Mouse (Mus musculus) brain, embryonic 14.5 days (tissue): Measurements from ENCODE around the gene Epb41l3. TPM values are rescaled to one million over a fixed set of nuclear protein-coding genes. Genes with fewer than 3 reads are reported as not detected.

Experiments used
- DNase-seq: peaks from one replicate; pipeline ENCODE4 v3.0.0-alpha.2; 2011; ENCODE audit warnings: low read depth
- CTCF ChIP-seq: fragments of 200-500 bp; IDR thresholded peaks from 2 replicates; pipeline ENCODE4 v1.5.1; 2012; ENCODE audit warnings: inconsistent platforms, mild to moderate bottlenecking, moderate library complexity, borderline replicate concordance; ENCODE audit not compliant: insufficient read depth, insufficient read length; ENCODE audit errors: extremely low read depth
- POLR2A ChIP-seq: fragments of 200-500 bp; IDR thresholded peaks from 2 replicates; pipeline ENCODE4 v1.6.1; 2012; ENCODE audit warnings: mild to moderate bottlenecking, inconsistent platforms, borderline replicate concordance; ENCODE audit not compliant: poor library complexity, insufficient read depth, insufficient read length, severe bottlenecking; ENCODE audit errors: extremely low read depth
- polyA plus RNA-seq: library from polyadenylated mRNA; depleted of rRNA; stranded (reverse); fragments of >200 nt; gene quantifications from 2 replicates; pipeline ENCODE4 v1.2.3, GENCODE M21; 2012

Gene Epb41l3
- polyA plus RNA-seq, 1 experiment, result 51.7 TPM

DNA sequence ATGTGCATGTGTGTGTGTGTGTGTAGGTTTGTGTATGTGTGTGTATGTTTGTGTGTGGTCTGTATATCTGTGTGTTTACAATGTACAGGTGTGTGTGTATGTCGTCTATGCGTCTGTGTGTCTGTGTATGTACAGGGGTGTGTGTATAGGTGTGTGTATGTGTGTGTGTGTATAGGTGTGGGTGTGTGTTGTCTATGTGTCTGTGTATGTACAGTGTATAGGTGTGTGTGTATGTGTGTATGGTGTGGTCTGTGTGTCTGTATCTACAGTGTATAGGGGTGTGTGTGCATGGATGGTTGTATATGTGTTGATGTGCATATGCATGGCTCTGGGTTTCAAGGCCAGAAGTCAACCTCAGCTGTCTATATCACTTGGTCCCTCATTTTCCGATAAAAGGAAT lies 161.7 kb downstream of the Epb41l3 start:
- no peak for DNase-seq
- no peak for TF ChIP-seq POLR2A

DNA sequence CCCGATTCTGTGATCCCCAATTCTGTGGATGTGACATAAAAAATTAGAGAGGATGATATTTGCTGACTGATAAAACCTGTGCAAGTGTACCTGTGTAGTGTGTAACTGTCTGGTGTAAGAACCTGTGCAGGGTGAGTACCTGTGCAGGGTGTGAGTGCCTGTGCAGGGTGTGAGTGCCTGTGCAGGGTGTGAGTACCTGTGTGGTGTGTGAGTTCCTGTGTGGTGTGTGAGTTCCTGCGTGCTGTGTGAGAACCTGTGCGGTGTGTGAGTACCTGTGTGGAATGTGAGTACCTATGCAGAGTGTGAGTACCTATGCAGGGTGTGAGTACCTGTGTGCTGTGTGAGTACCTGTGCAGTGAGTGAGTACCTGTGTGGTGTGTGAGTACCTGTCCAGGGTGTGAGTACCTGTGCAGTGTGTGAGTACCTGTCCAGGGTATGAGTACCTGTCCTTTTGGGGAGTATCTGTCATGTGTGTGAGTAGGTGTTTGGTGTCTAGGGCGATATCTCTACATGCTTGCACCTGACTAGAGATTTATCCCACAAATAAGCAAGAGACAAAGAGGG lies 163.4 kb downstream of the Epb41l3 start:
- TF ChIP-seq CTCF (no peak), POLR2A (no peak)
- DNase-seq, result no peak

DNA sequence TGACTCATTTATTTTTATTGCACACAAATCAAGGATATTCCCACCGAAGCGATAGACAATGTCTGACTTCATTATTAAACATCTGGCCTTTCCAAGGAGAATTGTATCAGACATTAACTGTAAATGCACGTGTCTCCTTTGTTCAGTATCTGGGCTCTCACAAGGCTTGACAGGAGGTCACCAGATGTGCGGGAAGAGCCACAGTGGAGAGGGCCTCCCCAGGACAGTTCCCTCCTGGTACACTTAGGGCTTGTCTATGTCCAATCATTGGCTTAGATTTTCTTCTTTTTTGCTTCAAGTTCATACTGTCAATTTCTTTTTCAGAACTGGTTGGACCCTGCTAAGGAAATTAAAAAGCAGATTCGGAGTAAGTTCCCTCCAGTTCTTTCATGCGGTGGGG lies 163.9 kb downstream of the Epb41l3 start:
- TF ChIP-seq POLR2A (no peak), CTCF (no peak)
- no peak for DNase-seq

- no peak for DNase-seq
- TF ChIP-seq POLR2A (no peak), CTCF (no peak)
Observed at GRCm38 (mm10) chr17:69255834-69256233, 180.4 kb downstream of the Epb41l3 start.

- TF ChIP-seq CTCF, result peak; percentile 60; the same call in 1 of the 2 replicates
- TF ChIP-seq POLR2A, result no peak
- DNase-seq, result peak; percentile 65
Observed at GRCm38 (mm10) chr17:69256441-69256840, 181.0 kb downstream of the Epb41l3 start.

- TF ChIP-seq POLR2A, result no peak
- no peak for TF ChIP-seq CTCF
- DNase-seq, result peak; percentile 37
Observed at GRCm38 (mm10) chr17:69263810-69264565, 188.5 kb downstream of the Epb41l3 start.

GRCm38 (mm10) chr17:69265171-69265570 lies 189.7 kb downstream of the Epb41l3 start:
- TF ChIP-seq CTCF, result no peak
- no peak for TF ChIP-seq POLR2A
- no peak for DNase-seq

GRCm38 (mm10) chr17:69265759-69266463 lies 190.4 kb downstream of the Epb41l3 start:
- TF ChIP-seq POLR2A (no peak), CTCF (no peak)
- DNase-seq, result no peak

GRCm38 (mm10) chr17:69266936-69267335 lies 191.5 kb downstream of the Epb41l3 start:
- DNase-seq, result no peak
- TF ChIP-seq POLR2A (no peak), CTCF (no peak)

DNA sequence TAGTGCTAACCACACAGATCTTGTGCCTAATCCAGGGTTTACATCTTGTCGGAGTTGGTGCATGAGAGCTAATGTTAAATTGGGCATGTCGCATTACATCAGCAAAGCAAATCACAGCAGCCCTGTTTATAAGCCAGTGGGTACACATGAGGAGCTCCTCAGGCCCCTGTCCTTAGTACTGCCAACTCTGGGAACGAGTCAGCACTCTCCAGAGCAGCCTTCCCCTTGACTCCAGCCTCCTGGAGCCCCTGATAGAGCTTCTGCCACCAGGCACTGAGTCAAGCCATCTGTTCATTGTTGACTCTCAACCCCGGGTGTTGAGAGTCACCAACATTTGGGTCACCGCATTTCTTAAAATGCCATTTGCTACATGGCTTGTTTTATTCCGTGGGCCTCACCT lies 192.0 kb downstream of the Epb41l3 start:
- TF ChIP-seq POLR2A, result no peak
- TF ChIP-seq CTCF, result no peak
- peak; percentile 12 for DNase-seq

GRCm38 (mm10) chr17:69277362-69277761 lies 201.9 kb downstream of the Epb41l3 start:
- no peak for DNase-seq
- TF ChIP-seq POLR2A (no peak), CTCF (no peak)
